8 mouse cellular contexts compared by ENCODE assay signal in the genomic region with DNA sequence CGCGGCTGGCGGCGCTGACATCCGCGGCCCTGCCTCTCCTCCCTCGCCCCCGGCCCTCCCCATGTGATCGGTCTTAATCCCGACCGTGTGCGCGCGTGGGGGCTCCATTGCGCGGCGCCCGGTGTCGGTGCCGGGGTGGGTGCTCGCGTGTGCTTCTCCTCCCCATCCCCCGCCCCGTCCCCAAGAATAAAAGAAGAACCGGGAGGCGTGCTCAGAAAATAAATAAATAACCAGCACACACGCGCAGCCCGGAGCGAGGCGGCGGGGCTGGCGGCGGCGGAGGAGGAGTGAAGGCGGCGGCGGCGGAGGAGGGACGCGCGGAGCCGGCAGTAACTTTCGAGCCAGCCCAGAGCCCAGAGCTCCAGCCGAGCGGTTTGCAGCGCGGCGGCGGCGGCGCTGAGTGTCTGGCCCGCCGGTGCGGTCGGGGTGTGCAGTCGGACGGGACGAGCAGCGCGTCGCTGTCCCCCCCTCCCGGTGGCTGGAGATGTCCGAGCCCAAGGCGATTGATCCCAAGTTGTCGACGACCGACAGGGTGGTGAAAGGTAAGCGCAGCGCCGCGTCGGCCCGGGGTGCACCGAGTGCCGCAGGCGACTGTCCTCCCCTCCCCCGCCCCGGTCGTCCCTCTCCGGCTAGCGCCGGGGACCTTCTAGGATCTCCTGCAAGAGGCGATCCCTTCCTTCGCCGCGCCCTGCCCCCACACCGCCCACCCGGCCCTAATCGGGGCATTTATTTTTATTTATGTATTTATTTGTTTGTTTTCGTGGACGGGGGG. TPM values are rescaled to one million over a fixed set of nuclear protein-coding genes. Genes with fewer than 3 reads are reported as not detected.
A peak's percentile ranks its signal among the peaks of the same experiment; 100 is the strongest.
DNase-seq lines count a peak whose midpoint lies in the region; ATAC-seq lines count a peak whose summit lies in the region.

No protein-coding gene starts in this region.

- peak overlapping the region; percentile 94 for H3K4me3 ChIP-seq in intestine, embryonic 15.5 days (replicated peaks)
- peak overlapping the region; percentile 92 for H3K4me3 ChIP-seq in midbrain, embryonic 10.5 days

- DNase-seq in adipocyte (ENCODE audit: low spot score) = peak; percentile 75
- peak; percentile 77 for DNase-seq in gastrocnemius, postnatal 25 days
- peak; percentile 76 for DNase-seq in left cerebral cortex, postnatal 4 days
- DNase-seq in midbrain, embryonic 10.5 days (ENCODE audit: low spot score) = peak; percentile 75
- peak; percentile 74 for DNase-seq in right cerebral cortex, postnatal 4 days
- DNase-seq in yolk sac, embryonic 10.5 days (ENCODE audit: low spot score) = peak; percentile 78

- under 1% methylated on average over 88 of the region's 92 CpGs for WGBS in intestine, embryonic 15.5 days
- WGBS in midbrain, embryonic 10.5 days = under 1% methylated on average over 90 of the region's 92 CpGs

- 0 out of 2 replicates have a peak, but pooled peaks have one; percentile 5 for ATAC-seq in common myeloid progenitor, adult 5-6 weeks (replicated peaks; ENCODE audit: low read depth, poor library complexity, severe bottlenecking)
- peak; percentile 52 for ATAC-seq in intestine, embryonic 15.5 days

- intact Hi-C loops in left cerebral cortex, postnatal 4 days (cut with DNase I) = loop anchor here (5.0 to 10.0 kb wide), 3 partner anchors 167 to 783 kb away; no protein-coding TSS in a partner anchor

- no peaks in the 10 kb centered on the region for H3K36me3 ChIP-seq in intestine, embryonic 15.5 days
- no peaks in the 10 kb centered on the region for H3K36me3 ChIP-seq in midbrain, embryonic 10.5 days

- H3K27ac ChIP-seq in intestine, embryonic 15.5 days = peak overlapping the region; percentile 94
- peak overlapping the region; percentile 94 for H3K27ac ChIP-seq in midbrain, embryonic 10.5 days (replicated peaks)

- H3K4me2 ChIP-seq in intestine, embryonic 15.5 days (replicated peaks) = peak overlapping the region; percentile 74

- H3K4me1 ChIP-seq in intestine, embryonic 15.5 days (replicated peaks) = 0 out of 2 replicates have a peak, but pooled peaks cover 11% of the 10 kb centered on the region
- peaks cover 22% of the 10 kb centered on the region for H3K4me1 ChIP-seq in midbrain, embryonic 10.5 days

- no peaks in the 10 kb centered on the region for H3K27me3 ChIP-seq in intestine, embryonic 15.5 days (replicated peaks)
- H3K27me3 ChIP-seq in midbrain, embryonic 10.5 days (ENCODE audit: low read depth, poor library complexity, severe bottlenecking) = no peaks in the 10 kb centered on the region

- peak overlapping the region; percentile 85 for H3K9ac ChIP-seq in intestine, embryonic 15.5 days

- H3K9me3 ChIP-seq in intestine, embryonic 15.5 days = no peaks in the 10 kb centered on the region
- H3K9me3 ChIP-seq in midbrain, embryonic 10.5 days (replicated peaks) = no peaks in the 10 kb centered on the region

RNA-seq across cellular contexts. Expression of gene Ppp3ca, which starts 0.6 kb away (rescaled TPM):
- total RNA-seq in common myeloid progenitor, adult 5-6 weeks (2017) = 35.6 and 45.0 TPM in 2 replicates
- total RNA-seq in gastrocnemius, postnatal 25 days (2021) = 100 to 1,000 TPM; 130 to 149 TPM
- polyA plus RNA-seq in intestine, embryonic 15.5 days (2015; fragmentation: Nextera tagmentation; extraction: Ambion mirVana) = 43.8 and 47.5 TPM in 2 replicates
- total RNA-seq in left cerebral cortex, postnatal 4 days (2021) = 100 to 1,000 TPM; 316 to 328 TPM
- polyA plus RNA-seq in midbrain, embryonic 10.5 days (2016; fragmentation: Nextera tagmentation; extraction: Ambion mirVana) = 30.0 and 36.8 TPM in 2 replicates

Comparison
In these comparisons a context has a peak if more than half of its experiments do, and no peak if none do; other contexts are left out.
1. Peak in every context shown above with its lines: DNase-seq, ATAC-seq, H3K4me3 ChIP-seq and H3K27ac ChIP-seq.